Mouse (Mus musculus): Measurements from ENCODE around the gene Batf. TPM values are rescaled to one million over a fixed set of nuclear protein-coding genes. Genes with fewer than 3 reads are reported as not detected.

The Batf gene
- polyA plus RNA-seq, 1 experiment from 2014 or later = 1.5 TPM

DNA sequence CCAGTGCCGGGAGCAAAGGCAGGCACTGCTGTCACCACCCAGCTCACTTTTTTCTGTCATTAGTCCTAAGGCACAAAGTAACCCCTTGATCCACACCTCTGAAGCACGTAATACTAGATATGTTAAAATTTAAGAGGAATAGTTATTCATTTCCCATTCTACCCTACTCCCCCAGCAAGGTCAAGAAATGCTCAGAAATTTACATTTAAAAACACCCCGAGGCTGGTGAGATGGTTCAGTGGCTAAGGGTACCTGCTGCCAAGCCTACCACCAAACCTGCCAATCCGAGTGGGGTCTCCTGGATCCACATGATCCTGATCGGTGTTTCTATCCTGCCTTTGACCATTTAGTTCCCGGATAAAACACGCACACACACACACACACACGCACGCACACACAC is 63.4 kb downstream of the Batf start:
- Histone ChIP-seq H3K4me2 (ENCODE audit: low read depth) (no peak overlapping the region), H3K27me3 (ENCODE audit: control insufficient read depth, insufficient read depth, low read length) (0 out of 2 replicates have a peak, but pooled peaks cover 2% of the 10 kb centered on the region), H3K36me3 (ENCODE audit: control insufficient read depth, insufficient read depth, low read length) (no peaks in the 10 kb centered on the region), H3K9me3 (ENCODE audit: control insufficient read depth, low read length) (no peaks in the 10 kb centered on the region), H3K27ac (ENCODE audit: low read depth, low read length) (no peak overlapping the region), H3K4me1 (ENCODE audit: control insufficient read depth, insufficient read depth, low read length) (no peaks in the 10 kb centered on the region), H3K9ac (ENCODE audit: low read length) (no peak overlapping the region), H3K4me3 (ENCODE audit: low read depth, low read length) (no peak overlapping the region)
- 89% methylated on average over 9 of the region's 9 CpGs for WGBS
- no peak for ATAC-seq (ENCODE audit: insufficient read depth, low FRiP score, low TSS enrichment)
- DNase-seq (ENCODE audit: low spot score) = no peak

DNA sequence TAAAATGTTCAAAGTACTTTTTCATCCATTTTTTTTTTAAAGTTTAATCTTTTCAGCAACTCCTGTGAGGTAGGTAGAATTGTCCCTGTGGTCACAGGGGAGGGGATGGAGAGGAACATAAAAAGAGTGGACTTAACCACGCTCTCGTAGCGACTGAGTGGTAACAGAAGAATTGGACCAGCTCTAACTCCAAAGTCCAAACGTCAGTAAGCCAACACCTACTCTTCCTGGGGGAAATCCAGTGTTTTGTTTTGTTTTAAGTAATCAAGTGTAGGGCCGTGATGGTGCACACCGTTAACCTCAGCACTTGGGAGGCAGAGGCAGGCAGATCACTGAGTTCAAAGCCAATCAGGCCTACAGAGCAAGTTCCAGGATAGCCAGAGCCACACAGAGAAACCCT is 65.6 kb downstream of the Batf start:
- Histone ChIP-seq H3K9ac (ENCODE audit: low read length) (no peak overlapping the region), H3K4me1 (ENCODE audit: control insufficient read depth, insufficient read depth, low read length) (no peaks in the 10 kb centered on the region), H3K4me3 (ENCODE audit: low read depth, low read length) (no peak overlapping the region), H3K36me3 (ENCODE audit: control insufficient read depth, insufficient read depth, low read length) (no peaks in the 10 kb centered on the region), H3K27me3 (ENCODE audit: control insufficient read depth, insufficient read depth, low read length) (0 out of 2 replicates have a peak, but pooled peaks cover 2% of the 10 kb centered on the region), H3K9me3 (ENCODE audit: control insufficient read depth, low read length) (no peaks in the 10 kb centered on the region), H3K27ac (ENCODE audit: low read depth, low read length) (no peak overlapping the region), H3K4me2 (ENCODE audit: low read depth) (no peak overlapping the region)
- ATAC-seq (ENCODE audit: insufficient read depth, low FRiP score, low TSS enrichment) = no peak
- DNase-seq (ENCODE audit: low spot score) = no peak
- 84% methylated on average over 6 of the region's 6 CpGs for WGBS

DNA sequence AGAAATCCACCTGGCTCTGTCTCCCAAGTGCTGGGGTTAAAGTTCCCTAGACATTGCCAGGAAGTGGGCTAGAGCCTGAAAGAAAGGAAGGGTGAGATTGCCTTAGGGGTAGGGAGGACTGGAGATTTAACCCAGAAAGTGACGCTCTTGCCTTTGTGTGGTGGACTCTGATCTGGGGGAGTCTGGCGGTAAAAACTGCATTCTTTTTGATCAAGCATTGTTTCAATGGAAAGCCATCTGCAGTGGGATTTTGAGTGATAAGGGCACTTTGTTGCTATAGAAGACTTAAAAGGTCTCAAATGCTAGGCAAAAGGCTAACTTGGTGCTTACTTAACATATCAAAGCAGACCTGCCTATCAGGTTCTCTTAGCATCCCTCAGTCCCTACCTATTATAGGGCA is 66.8 kb downstream of the Batf start:
- 48% methylated on average over 2 of the region's 2 CpGs for WGBS
- Histone ChIP-seq H3K27ac (ENCODE audit: low read depth, low read length) (no peak overlapping the region), H3K36me3 (ENCODE audit: control insufficient read depth, insufficient read depth, low read length) (no peaks in the 10 kb centered on the region), H3K4me1 (ENCODE audit: control insufficient read depth, insufficient read depth, low read length) (no peaks in the 10 kb centered on the region), H3K27me3 (ENCODE audit: control insufficient read depth, insufficient read depth, low read length) (no peaks in the 10 kb centered on the region), H3K4me2 (ENCODE audit: low read depth) (no peak overlapping the region), H3K4me3 (ENCODE audit: low read depth, low read length) (no peak overlapping the region), H3K9ac (ENCODE audit: low read length) (no peak overlapping the region), H3K9me3 (ENCODE audit: control insufficient read depth, low read length) (no peaks in the 10 kb centered on the region)
- no peak for ATAC-seq (ENCODE audit: insufficient read depth, low FRiP score, low TSS enrichment)
- DNase-seq (ENCODE audit: low spot score) = no peak

DNA sequence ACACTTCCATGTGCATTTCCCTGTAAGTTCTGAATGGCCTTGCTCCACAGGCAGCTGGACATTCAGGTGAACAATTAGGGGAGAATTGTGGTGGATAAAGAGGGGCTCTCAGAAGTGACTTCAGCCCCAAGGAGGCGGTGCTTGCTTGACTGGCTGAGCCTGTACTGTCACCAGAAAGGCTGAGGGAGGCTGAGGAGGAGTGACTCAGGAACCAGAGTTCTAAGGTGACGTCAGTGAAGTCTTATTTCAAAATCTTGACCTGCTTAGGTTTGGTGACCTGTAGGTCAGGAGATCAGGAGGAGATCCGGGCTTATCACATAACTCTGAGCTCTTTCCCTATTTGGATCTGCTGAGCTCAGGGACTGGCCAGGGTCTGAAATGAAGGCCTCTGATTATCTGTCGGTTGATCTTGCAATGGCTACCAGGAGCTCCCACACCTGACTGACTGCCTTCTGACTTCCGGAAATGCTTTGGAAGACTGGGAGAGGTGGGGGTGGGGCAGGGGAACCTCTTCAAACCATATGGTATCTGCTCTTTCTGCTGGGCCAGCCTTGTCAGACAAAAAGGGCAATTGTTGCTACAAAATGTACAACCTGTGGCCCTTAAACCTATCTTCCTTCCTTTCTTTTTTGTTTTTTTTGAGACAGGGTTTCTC is 68.3 kb downstream of the Batf start:
- no peaks in the 10 kb centered on the region for H3K27me3 ChIP-seq (ENCODE audit: control insufficient read depth, insufficient read depth, low read length)

DNA sequence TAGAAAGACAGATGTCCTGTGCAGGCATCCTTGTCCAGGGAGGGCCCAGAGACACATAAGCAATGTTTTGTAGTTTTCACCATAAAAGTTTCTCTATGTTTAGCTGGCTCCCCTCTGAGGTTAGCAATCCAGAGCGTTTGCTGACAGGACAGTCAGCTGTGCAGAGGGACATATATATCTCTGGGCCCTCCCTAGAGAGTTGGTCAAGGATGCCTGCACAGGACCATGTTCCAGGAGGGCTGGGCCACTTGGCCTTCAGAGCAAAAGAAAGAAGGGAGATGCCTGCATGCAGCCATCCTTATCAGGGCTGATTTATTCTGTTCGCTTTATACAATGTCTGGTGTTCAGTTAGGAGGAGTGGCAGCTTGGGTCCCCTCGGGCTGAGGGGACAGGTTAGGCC is 70.0 kb downstream of the Batf start:
- DNase-seq (ENCODE audit: low spot score) (no peak), ATAC-seq (ENCODE audit: insufficient read depth, low FRiP score, low TSS enrichment) (no peak)
- H3K27me3 ChIP-seq (ENCODE audit: control insufficient read depth, insufficient read depth, low read length) = no peaks in the 10 kb centered on the region
- H3K27ac ChIP-seq (ENCODE audit: low read depth, low read length) = no peak overlapping the region
- H3K4me2 ChIP-seq (ENCODE audit: low read depth) = no peak overlapping the region
- H3K9ac ChIP-seq (ENCODE audit: low read length) = no peak overlapping the region
- H3K9me3 ChIP-seq (ENCODE audit: control insufficient read depth, low read length) = no peaks in the 10 kb centered on the region
- WGBS = 92% methylated on average over 3 of the region's 3 CpGs
- no peaks in the 10 kb centered on the region for H3K36me3 ChIP-seq (ENCODE audit: control insufficient read depth, insufficient read depth, low read length)
- no peaks in the 10 kb centered on the region for H3K4me1 ChIP-seq (ENCODE audit: control insufficient read depth, insufficient read depth, low read length)
- H3K4me3 ChIP-seq (ENCODE audit: low read depth, low read length) = no peak overlapping the region

More for the DNA sequence above, 68.3 kb downstream of the Batf start:
- no peak overlapping the region for H3K4me3 ChIP-seq (ENCODE audit: low read depth, low read length)
- ATAC-seq (ENCODE audit: insufficient read depth, low FRiP score, low TSS enrichment) (no peak), DNase-seq (ENCODE audit: low spot score) (no peak)
- H3K9ac ChIP-seq (ENCODE audit: low read length) = no peak overlapping the region
- no peaks in the 10 kb centered on the region for H3K9me3 ChIP-seq (ENCODE audit: control insufficient read depth, low read length)
- no peak overlapping the region for H3K27ac ChIP-seq (ENCODE audit: low read depth, low read length)
- no peaks in the 10 kb centered on the region for H3K36me3 ChIP-seq (ENCODE audit: control insufficient read depth, insufficient read depth, low read length)
- no peak overlapping the region for H3K4me2 ChIP-seq (ENCODE audit: low read depth)
- no peaks in the 10 kb centered on the region for H3K4me1 ChIP-seq (ENCODE audit: control insufficient read depth, insufficient read depth, low read length)
- WGBS = 66% methylated on average over 5 of the region's 5 CpGs

DNA sequence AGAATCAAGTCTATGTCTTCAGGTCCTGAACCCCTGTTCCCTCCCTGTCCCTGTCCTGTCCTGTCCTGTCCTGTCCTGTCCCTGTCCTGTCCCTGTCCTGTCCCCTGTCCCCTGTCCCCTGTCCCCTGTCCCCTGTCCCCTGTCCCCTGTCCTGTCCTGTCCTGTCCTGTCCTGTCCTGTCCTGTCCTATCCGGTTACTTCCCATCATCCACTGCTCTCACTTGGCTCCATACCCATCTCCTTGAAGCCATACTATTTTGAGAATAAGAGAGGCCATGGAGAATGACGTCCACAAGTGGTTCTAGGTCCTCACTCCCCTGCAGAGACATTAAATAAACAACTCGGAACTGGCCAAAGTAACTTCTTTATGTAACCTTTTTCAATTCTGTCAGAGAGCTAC is 70.6 kb downstream of the Batf start:
- 78% methylated on average over 3 of the region's 3 CpGs for WGBS
- no peaks in the 10 kb centered on the region for H3K4me1 ChIP-seq (ENCODE audit: control insufficient read depth, insufficient read depth, low read length)
- no peaks in the 10 kb centered on the region for H3K27me3 ChIP-seq (ENCODE audit: control insufficient read depth, insufficient read depth, low read length)
- no peaks in the 10 kb centered on the region for H3K36me3 ChIP-seq (ENCODE audit: control insufficient read depth, insufficient read depth, low read length)
- no peak overlapping the region for H3K4me3 ChIP-seq (ENCODE audit: low read depth, low read length)
- ATAC-seq (ENCODE audit: insufficient read depth, low FRiP score, low TSS enrichment) (no peak), DNase-seq (ENCODE audit: low spot score) (no peak)
- H3K27ac ChIP-seq (ENCODE audit: low read depth, low read length) = no peak overlapping the region
- no peak overlapping the region for H3K4me2 ChIP-seq (ENCODE audit: low read depth)
- no peak overlapping the region for H3K9ac ChIP-seq (ENCODE audit: low read length)
- H3K9me3 ChIP-seq (ENCODE audit: control insufficient read depth, low read length) = no peaks in the 10 kb centered on the region

Small RNAs within 50 kb of the gene (microRNA-seq; reads per million reads assigned to microRNA genes)
- not detected for gene Gm47285

Other genes starting within 250 kb of the Batf start
- 1.4 and 2.5 TPM in 2 replicates for gene Fos, start 212.8 kb upstream of the Batf start, polyA plus RNA-seq (2014; fragmentation: Nextera tagmentation; extraction: Ambion mirVana)
- 0.69 and 0.87 TPM in 2 replicates for gene Jdp2, start 87.6 kb upstream of the Batf start, polyA plus RNA-seq (2014; fragmentation: Nextera tagmentation; extraction: Ambion mirVana)
- gene Flvcr2, start 59.9 kb downstream of the Batf start, polyA plus RNA-seq (2014; fragmentation: Nextera tagmentation; extraction: Ambion mirVana) = 1.4 and 1.5 TPM in 2 replicates
- 92.7 and 102 TPM in 2 replicates for gene Erg28, start 137.9 kb downstream of the Batf start, polyA plus RNA-seq (2014; fragmentation: Nextera tagmentation; extraction: Ambion mirVana)
- gene Ttll5, start 138.0 kb downstream of the Batf start, polyA plus RNA-seq (2014; fragmentation: Nextera tagmentation; extraction: Ambion mirVana) = 14.2 and 17.7 TPM in 2 replicates

Data from neural tube, embryonic 11.5 days (tissue).